Mouse (Mus musculus): ENCODE measurements around the gene Atp13a2.
A peak's percentile ranks its signal among the peaks of the same experiment; 100 is the strongest.

Atp13a2 gene

DNA sequence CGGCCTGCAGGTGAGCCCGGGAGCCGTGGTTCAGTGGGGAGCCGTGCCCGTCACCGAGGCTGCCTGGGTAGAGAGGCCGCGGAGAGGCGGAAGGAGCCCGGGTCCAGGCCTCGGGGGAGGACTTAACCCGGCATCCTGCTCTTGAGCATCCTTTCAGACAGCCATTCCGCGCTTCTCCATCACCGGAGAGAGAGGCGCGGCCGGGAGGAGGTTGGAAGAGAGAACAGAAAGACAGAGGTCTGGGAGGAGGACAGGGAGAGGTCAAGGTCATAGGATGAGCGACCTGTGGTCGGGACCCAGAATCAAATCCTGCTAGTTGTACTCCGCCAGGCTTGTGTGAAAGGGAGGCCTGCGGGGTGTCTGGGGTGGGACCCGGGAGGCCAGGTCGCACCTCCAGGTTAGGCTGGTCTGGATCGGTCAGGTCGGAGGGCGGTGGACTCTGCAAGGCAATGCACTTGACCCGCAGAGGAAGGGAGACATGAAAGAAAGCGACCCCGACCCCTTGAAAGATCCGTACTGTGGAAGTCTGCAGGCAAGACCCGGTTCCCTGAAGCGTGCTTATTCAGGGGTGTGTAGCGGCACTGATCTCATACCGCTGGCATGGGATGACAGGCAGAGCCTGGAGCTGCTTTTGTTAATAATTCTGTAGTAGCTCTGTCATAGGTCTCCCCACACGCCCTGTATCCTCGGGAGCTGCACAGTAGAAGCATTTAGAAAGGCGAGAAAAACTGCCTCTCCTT is 25.0 kb upstream of the Atp13a2 start:
- DNase-seq (ENCODE audit: low spot score in 2 of 2) = no peak

DNA sequence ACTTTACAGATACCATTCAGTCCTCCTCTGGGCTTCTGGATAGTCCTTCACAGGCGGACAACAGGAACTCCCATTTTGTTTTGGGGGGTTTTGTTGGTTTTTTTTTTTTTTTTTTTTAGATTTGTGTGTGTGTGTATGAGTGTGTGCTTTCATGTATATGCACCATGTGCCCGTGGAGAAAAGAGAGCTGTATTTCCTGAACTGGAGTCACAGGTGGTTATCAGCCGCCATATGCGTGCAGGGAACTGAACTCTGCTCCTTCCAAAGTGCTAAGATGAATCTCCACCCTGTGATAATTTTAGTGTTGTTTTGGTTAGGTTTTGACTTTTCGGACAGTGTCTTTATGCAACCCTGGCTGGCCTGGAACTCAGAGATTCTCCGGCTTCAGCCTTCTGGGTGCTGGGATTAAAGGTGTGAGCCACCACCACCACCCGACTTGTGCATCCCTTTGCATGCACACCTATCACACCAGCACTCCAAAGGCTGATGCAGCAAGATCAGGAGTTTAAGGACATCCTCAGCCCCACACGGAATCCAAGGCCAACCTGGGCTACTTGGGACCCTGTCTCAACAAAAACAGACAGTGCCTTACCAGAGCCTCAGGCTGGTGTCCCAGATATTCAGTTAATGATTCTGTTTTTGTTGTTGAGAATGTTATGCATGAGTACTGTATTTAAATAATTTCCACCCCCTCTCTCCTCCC is 24.3 kb upstream of the Atp13a2 start:
- DNase-seq (ENCODE audit: low spot score in 2 of 2) = no peak

DNA sequence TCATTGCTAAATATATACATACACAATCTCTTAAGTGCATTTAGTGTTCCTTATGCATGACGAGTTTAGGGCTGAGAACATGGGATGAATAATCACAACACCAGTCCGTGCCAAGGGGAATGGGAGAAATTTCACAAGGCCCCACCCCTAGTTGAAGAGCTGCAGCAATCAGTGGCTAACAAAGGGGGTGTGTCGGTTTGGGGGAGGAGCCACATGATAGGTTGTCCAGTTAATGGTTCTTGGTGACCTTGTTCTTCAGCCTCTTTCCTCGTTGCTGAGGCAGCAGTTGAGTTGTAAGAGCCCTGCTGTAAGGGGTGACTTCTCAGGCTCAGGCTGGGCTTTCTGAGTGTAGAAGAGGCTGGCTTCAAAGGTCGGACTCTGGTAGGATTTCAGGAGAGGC is 23.7 kb upstream of the Atp13a2 start:
- peak in 1 of 2 experiments; percentile 26 for DNase-seq (ENCODE audit: low spot score in 2 of 2)

- DNase-seq (ENCODE audit: low spot score in 2 of 2) = no peak
Measured at GRCm38 (mm10) chr4:140963941-140964597, 22.6 kb upstream of the Atp13a2 start.

GRCm38 (mm10) chr4:140964620-140965019 is 22.1 kb upstream of the Atp13a2 start:
- DNase-seq (ENCODE audit: low spot score in 2 of 2) = peak in 1 of 2 experiments; percentile 64

DNA sequence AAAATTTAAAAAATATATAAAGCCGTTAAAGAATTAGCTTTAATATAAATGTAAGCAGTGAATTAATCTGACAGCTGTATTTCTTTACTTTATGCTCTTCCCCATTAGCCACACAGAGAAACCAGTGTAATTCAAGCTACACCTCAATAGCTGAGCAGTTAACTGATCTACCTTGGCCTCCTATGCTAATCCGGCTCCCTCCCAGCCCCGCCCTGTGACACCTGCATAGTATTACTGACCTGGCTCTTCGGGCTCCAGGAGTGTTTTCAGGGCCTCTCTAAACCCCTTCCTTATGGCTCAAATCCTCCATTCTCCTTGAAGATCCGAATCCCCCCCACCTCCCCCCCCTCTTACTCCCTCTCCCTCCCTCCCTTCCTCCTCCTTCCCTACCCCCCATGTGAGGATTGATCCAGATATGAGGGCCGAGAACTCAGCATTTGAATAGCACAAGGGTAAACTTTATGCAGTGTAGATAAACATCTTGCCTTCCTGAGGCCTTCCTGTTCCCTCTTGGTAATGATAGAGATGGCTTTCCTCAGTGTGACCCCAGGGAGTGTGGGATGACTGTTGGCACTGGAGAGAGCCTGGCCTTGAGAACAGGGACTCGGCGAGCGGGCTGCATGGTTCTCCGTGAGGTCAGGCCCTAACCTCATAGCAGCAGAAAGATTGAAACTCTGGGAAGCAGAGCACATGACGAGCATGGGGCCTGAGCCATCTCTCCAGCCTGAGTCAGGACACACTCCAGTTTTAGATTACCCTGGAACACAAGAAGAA is 19.1 kb upstream of the Atp13a2 start:
- no peak for DNase-seq (ENCODE audit: low spot score in 2 of 2)

DNA sequence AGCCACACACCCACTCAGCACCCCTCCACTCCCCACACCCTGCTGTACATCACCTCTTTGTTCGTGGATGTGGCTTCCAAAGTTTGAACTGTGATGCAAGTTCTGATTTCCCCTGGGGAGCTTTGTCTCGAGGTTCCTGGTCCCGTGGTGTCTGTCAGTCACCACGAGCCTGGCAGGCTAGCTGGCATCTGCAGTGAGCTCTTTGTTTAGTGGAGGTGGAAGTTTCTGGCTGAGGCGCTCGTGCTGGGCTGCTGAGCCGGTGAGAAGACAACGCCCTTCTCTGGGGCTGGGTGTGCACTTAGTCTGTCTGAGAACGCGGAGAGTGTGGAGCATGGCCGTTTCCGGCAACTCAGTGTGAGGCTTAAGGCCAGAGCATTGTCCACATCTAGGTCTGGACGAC is 15.0 kb upstream of the Atp13a2 start:
- no peak for DNase-seq (ENCODE audit: low spot score in 2 of 2)

DNA sequence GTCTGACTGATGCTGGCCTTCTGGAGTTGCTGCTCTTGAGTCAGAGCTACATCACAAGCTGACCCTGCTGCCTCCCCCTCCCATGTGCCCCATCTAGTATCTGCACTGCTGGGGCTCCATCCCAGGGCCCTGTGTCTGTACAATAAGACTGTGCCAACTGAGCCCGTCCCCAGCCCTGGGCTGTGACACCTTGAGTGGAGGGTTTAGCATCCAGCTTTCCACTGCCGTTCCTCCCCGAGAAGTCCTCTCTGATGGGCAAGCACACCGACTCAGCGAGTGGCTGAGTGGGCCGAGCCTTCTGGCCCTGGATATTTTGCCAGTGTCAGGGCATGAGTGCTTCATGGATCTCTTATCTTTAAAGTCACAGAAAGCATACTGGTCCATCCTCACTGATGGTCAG is 12.3 kb upstream of the Atp13a2 start:
- no peak for DNase-seq (ENCODE audit: low spot score in 2 of 2)

- no peak for DNase-seq (ENCODE audit: low spot score in 2 of 2)
Measured at GRCm38 (mm10) chr4:140975356-140975755, 11.3 kb upstream of the Atp13a2 start.

- DNase-seq (ENCODE audit: low spot score in 2 of 2) = no peak
Measured at GRCm38 (mm10) chr4:140977278-140977677, 9.4 kb upstream of the Atp13a2 start.

DNA sequence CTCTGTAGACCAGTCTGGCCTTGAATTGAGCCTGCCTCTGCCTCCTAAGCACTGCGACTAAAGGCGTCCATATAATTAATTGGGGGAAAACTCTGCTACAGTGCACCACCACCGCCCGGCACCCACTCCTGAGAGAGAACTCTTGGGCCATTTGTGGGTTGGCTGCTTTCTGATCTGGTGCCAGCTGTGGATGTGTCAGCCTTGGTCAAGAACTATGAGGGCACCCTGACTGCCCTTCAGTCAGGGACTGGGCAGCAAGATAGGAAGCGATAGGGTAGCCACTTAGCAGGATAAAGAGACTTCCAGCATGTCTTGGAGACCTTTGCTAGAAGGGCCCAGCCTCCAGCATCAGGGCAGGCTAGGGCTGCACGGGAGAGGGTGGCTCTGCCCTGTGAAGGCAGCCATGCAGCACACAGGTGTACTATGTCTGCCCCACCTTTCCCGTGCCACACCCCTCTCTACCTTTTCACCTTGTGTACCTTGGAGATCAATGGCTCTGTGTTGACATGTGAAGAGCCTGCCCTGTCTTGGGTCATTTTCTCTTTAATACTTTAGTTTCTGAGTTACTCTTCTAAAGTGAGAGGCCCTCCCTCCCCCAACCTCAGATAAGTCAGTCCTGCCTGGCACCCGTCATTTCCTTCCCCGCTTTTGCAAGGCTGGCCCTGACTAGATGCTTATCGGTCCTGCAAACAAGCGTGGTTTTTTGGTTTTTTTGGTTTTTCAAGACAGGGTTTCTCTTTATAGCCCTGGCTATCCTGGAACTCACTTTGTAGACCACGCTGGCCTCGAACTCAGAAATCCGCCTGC is 8.6 kb upstream of the Atp13a2 start:
- DNase-seq (ENCODE audit: low spot score in 2 of 2) = no peak

DNA sequence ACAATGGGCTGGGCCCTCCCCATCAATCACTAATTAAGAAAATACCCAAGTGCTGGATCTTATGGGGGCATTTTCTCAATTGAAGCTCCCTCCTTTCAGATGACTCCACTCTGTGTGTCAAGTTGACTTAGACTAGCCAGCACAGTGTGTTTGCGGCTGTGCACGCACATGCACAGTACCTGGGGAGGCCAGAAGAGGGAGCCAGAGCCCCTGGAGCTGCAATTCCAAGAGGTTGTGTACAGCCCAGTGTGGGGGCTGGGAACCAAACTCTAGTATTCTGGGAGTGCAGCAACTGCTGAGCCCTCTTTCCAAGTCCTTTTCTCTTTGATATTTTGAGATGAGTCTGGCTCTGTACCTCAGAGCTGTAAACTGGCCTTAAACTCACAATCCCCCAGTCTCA is 5.1 kb upstream of the Atp13a2 start:
- DNase-seq (ENCODE audit: low spot score in 2 of 2) = no peak

- no peak for DNase-seq (ENCODE audit: low spot score in 2 of 2)
Measured at GRCm38 (mm10) chr4:140982808-140983207, 3.9 kb upstream of the Atp13a2 start.

- peak in 1 of 2 experiments; percentile 65 for DNase-seq (ENCODE audit: low spot score in 2 of 2)
Measured at GRCm38 (mm10) chr4:140983442-140983841, 3.2 kb upstream of the Atp13a2 start.

GRCm38 (mm10) chr4:140984544-140984943 is 2.1 kb upstream of the Atp13a2 start:
- no peak for DNase-seq (ENCODE audit: low spot score in 2 of 2)

DNA sequence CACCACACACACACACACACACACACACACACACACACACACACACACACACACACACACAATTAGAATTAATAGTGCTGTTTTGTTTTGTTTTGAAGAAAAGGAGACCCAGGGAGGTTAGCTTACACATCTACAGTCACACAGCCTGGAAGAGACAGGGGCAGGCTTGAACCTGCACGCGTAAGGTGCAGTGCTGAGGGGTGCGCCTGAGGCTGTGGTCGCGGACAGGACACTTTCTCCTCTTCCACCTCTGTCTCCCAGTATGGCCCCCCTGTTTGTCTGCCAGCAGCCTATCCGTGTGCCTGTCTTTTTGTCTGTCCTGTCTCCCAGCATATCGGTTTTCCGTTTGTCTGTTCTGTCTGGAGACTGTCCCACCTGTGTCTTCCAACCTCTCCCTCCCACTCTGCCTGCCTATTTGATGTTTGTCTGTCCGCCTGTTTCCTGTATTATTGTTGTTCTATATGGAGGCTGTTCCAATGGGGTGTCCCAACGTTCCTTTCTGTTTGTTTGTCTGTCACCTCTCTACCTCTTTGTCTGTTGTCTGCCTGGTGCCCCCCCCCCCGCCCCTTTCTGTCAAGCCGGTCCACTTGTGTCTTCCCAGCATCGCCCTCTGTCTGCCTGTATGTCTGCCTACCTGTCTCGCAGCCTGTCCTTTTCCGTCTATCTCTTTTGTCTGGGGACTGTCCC is 506 bp upstream of the Atp13a2 start:
- no peak for DNase-seq (ENCODE audit: low spot score in 2 of 2)

DNA sequence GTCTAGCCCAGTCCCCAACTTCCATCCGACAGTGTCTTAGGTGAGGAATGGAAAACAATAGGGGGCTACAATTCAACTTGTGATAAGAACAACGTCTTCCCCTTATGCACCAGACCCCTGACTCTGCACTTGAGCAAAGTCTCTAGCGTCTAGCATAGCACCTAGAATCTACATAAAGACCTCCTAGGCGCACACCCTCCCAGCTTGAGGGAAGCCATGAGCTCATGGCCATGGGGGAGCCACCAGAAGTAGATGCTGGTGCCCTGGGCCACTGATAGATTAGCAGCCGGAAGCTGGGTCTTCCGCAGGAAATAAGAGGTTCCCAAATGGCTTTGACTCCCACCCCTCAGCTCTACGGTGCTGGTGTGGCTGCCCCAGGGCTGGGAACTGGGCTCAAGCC is 803 bp downstream of the Atp13a2 start:
- DNase-seq (ENCODE audit: low spot score in 2 of 2) = no peak

- DNase-seq (ENCODE audit: low spot score in 2 of 2) = no peak
Measured at GRCm38 (mm10) chr4:140988706-140989290, 2.1 kb downstream of the Atp13a2 start.

DNA sequence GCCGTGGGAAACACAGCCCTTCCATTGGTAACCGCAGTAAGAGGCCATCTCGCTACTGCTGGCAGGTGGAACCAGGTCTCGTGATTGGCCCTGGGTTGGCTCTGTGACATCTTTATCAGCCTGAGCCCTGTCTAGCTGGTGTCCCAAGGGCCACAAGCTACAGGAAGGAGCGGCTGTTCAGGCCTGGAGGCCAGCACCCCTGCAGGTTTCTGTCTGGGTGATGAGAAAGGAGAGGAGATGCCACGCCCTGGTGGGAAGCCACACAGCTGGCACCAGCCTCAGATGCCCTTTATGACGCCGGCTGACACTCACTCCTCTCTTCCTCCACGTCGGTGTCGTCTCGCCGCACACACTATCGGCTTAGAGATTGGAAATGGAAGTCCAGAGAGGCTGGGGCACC is 2.8 kb downstream of the Atp13a2 start:
- no peak for DNase-seq (ENCODE audit: low spot score in 2 of 2)

- DNase-seq (ENCODE audit: low spot score in 2 of 2) = no peak
Measured at GRCm38 (mm10) chr4:140992215-140992614, 5.5 kb downstream of the Atp13a2 start.

All from frontal cortex, postnatal 10 days (tissue).